12 mouse cellular contexts compared by ENCODE assay signal in the genomic region with DNA sequence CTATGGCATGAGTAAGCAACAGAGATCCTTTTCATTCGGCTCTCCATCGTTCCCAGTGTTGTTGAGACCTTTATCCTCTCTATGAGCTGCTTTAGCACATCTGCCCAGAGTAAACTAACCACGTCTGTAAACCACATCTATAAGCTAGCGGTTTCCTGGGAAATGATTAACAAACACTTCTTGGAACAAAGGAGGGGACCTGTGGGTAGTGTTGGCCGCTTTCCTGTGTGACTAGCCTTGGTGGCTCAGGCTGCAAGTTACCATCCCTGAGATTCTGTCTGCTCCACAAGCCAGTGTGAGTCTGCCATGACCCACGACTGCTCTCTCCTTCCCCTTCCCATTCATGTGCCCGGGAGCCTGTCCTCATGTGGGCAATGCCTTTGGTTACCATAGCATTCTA. TPM values are rescaled to one million over a fixed set of nuclear protein-coding genes. Genes with fewer than 3 reads are reported as not detected.
DNase-seq lines count a peak whose midpoint lies in the region; ATAC-seq lines count a peak whose summit lies in the region.
"Had no signal": no experiment of that assay in that cellular context is flagged by ENCODE, and none has a peak within 500 bp of the region (broad histone marks: within the 10 kb centered on the region; RNA-seq: fewer than 3 reads in every experiment).

No protein-coding gene starts in this region.

- H3K27me3 ChIP-seq in kidney, embryonic 14.5 days (ENCODE audit: control insufficient read depth, insufficient read depth, low read length): no peaks in the 10 kb centered on the region
- H3K27me3 ChIP-seq in hindbrain, embryonic 15.5 days: no peaks in the 10 kb centered on the region
- H3K27me3 ChIP-seq in midbrain, embryonic 16.5 days (ENCODE audit: control insufficient read depth, insufficient read depth, low read depth, low read length): no peaks in the 10 kb centered on the region
- H3K27me3 ChIP-seq: heart, embryonic 15.5 days had no signal

- no peak overlapping the region for H3K9ac ChIP-seq in kidney, embryonic 14.5 days (ENCODE audit: low read depth, low read length)
- peak overlapping the region; percentile 30; the same call in 1 of the 2 replicates for H3K9ac ChIP-seq in hindbrain, embryonic 15.5 days
- peak overlapping the region; percentile 55 for H3K9ac ChIP-seq in midbrain, embryonic 16.5 days (ENCODE audit: low read depth, low read length)
- H3K9ac ChIP-seq: heart, embryonic 15.5 days had no signal

- no peak for ATAC-seq in kidney, embryonic 14.5 days (ENCODE audit: low FRiP score, low TSS enrichment)
- ATAC-seq in hindbrain, embryonic 15.5 days (ENCODE audit: low FRiP score, low read depth): no peak
- no peak for ATAC-seq in midbrain, embryonic 16.5 days

- peak; percentile 27 for DNase-seq in kidney, adult 9 months
- DNase-seq in adipocyte (ENCODE audit: low spot score): peak; percentile 54
- DNase-seq in right cerebral cortex, postnatal 4 days: no peak
- no peak for DNase-seq in layer of hippocampus, postnatal 36 days
- no peak for DNase-seq in cerebellum, adult 11 months
- DNase-seq: adrenal gland, postnatal 10 days; cerebellum, postnatal 36 days had no signal

- no peaks in the 10 kb centered on the region for H3K36me3 ChIP-seq in kidney, embryonic 14.5 days (ENCODE audit: control insufficient read depth, insufficient read depth, low read length)
- H3K36me3 ChIP-seq in hindbrain, embryonic 15.5 days: peaks cover 9% of the 10 kb centered on the region
- peaks cover 9% of the 10 kb centered on the region for H3K36me3 ChIP-seq in midbrain, embryonic 16.5 days (ENCODE audit: control insufficient read depth, insufficient read depth, low read length)
- H3K36me3 ChIP-seq: heart, embryonic 15.5 days had no signal

- no peak overlapping the region for H3K27ac ChIP-seq in kidney, embryonic 14.5 days (ENCODE audit: low read depth, low read length)
- H3K27ac ChIP-seq in hindbrain, embryonic 15.5 days (replicated peaks): peak overlapping the region; percentile 91
- peak overlapping the region; percentile 93 for H3K27ac ChIP-seq in midbrain, embryonic 16.5 days (ENCODE audit: low read length)
- H3K27ac ChIP-seq: heart, embryonic 15.5 days; left cerebral cortex, adult 2 months had no signal

- H3K9me3 ChIP-seq in kidney, embryonic 14.5 days (ENCODE audit: control insufficient read depth, low read length): no peaks in the 10 kb centered on the region
- no peaks in the 10 kb centered on the region for H3K9me3 ChIP-seq in hindbrain, embryonic 15.5 days
- no peaks in the 10 kb centered on the region for H3K9me3 ChIP-seq in midbrain, embryonic 16.5 days (replicated peaks; ENCODE audit: control insufficient read depth, low read length, poor library complexity, severe bottlenecking)
- H3K9me3 ChIP-seq: heart, embryonic 15.5 days had no signal

- peaks cover 12% of the 10 kb centered on the region; the same call in 1 of the 2 replicates for H3K4me1 ChIP-seq in kidney, embryonic 14.5 days (ENCODE audit: control insufficient read depth, insufficient read depth, low read length)
- peaks cover 60% of the 10 kb centered on the region for H3K4me1 ChIP-seq in hindbrain, embryonic 15.5 days (replicated peaks)
- peaks cover 60% of the 10 kb centered on the region for H3K4me1 ChIP-seq in midbrain, embryonic 16.5 days (ENCODE audit: control insufficient read depth, insufficient read depth, low read length)

- no peak overlapping the region for H3K4me3 ChIP-seq in kidney, embryonic 14.5 days (ENCODE audit: low read length)
- H3K4me3 ChIP-seq in hindbrain, embryonic 15.5 days: no peak overlapping the region
- no peak overlapping the region for H3K4me3 ChIP-seq in midbrain, embryonic 16.5 days (ENCODE audit: low read depth, low read length)
- H3K4me3 ChIP-seq: heart, embryonic 15.5 days; left cerebral cortex, adult 2 months had no signal

- no peak overlapping the region for H3K4me2 ChIP-seq in kidney, embryonic 14.5 days (replicated peaks; ENCODE audit: low read depth, low read length)
- peak overlapping the region; percentile 35; the same call in 1 of the 2 replicates for H3K4me2 ChIP-seq in hindbrain, embryonic 15.5 days
- peak overlapping the region; percentile 23 for H3K4me2 ChIP-seq in midbrain, embryonic 16.5 days (ENCODE audit: low read length)
- H3K4me2 ChIP-seq: heart, embryonic 15.5 days had no signal

- WGBS in kidney, embryonic 14.5 days: 61% methylated on average over 7 of the region's 7 CpGs
- WGBS in hindbrain, embryonic 15.5 days: 24% methylated on average over 7 of the region's 7 CpGs
- 17% methylated on average over 7 of the region's 7 CpGs for WGBS in midbrain, embryonic 16.5 days

RNA-seq across cellular contexts. Expression of gene Serpinh1, which starts 41.6 kb away (rescaled TPM):
- polyA plus RNA-seq in kidney, embryonic 14.5 days (2014; fragmentation: Nextera tagmentation; extraction: Ambion mirVana): 459 and 599 TPM in 2 replicates
- 286 and 303 TPM in 2 replicates for polyA plus RNA-seq in hindbrain, embryonic 15.5 days (2015; fragmentation: Nextera tagmentation; extraction: Ambion mirVana)
- 185 and 203 TPM in 2 replicates for polyA plus RNA-seq in midbrain, embryonic 16.5 days (2015; fragmentation: Nextera tagmentation; extraction: Ambion mirVana)
- 10 to 100 TPM; 25.7 to 34.6 TPM for total RNA-seq in layer of hippocampus, postnatal 36 days (2021)

RNA-seq across cellular contexts. Expression of gene Map6, which starts 44.2 kb away (rescaled TPM):
- polyA plus RNA-seq in kidney, embryonic 14.5 days (2014; fragmentation: Nextera tagmentation; extraction: Ambion mirVana): 1.1 and 1.2 TPM in 2 replicates
- 139 and 155 TPM in 2 replicates for polyA plus RNA-seq in hindbrain, embryonic 15.5 days (2015; fragmentation: Nextera tagmentation; extraction: Ambion mirVana)
- polyA plus RNA-seq in midbrain, embryonic 16.5 days (2015; fragmentation: Nextera tagmentation; extraction: Ambion mirVana): 140 and 155 TPM in 2 replicates
- total RNA-seq in layer of hippocampus, postnatal 36 days (2021): 100 to 1,000 TPM; 102 to 105 TPM

Comparison
In these comparisons a context has a peak if more than half of its experiments do, and no peak if none do; other contexts are left out.
1. DNase-seq: peak in kidney, adult 9 months (single experiment) and adipocyte (single experiment); none in right cerebral cortex, postnatal 4 days (single experiment), layer of hippocampus, postnatal 36 days (0 of 2) and cerebellum, adult 11 months (single experiment).
2. RNA of gene Map6, which starts 44.2 kb away (polyA plus RNA-seq): 139 to 155 TPM in hindbrain, embryonic 15.5 days and 140 to 155 TPM in midbrain, embryonic 16.5 days; 1.1 to 1.2 TPM in kidney, embryonic 14.5 days; every median in the first group is over 10 times any median in the second.